Mouse (Mus musculus) WW6 (cell line): ENCODE results near the gene Tapbp.
"Not testable (repeated sequence)": the region's sequence is repeated elsewhere in the genome, so short reads cannot be mapped to it uniquely, and the experiment has no call there.

Experiments
- DNase-seq: peaks from one replicate; pipeline ENCODE4 v3.0.0-alpha.2; 2013; ENCODE audit warnings: low read depth, low spot score

The Tapbp gene

GRCm38 (mm10) chr17:33941381-33941780 is 25.7 kb downstream of the Tapbp start:
- DNase-seq: no peak

DNA sequence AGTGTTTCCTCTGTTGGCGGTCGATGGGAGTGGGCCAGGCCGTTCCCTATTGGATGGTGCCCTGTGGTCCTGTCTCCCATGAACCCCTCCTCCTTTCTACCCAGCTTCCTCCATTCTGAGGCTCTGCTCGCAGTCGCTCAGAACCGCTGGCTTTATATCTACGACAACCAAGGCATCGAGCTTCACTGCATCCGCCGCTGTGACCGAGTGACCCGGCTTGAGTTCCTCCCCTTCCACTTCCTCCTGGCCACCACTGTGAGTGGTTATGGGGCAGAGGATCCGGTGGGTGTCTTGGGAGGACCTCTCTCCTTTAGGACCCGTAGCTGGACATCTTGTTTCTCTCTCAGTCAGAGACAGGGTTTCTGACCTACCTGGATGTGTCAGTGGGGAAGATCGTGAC is 27.8 kb downstream of the Tapbp start:
- no peak for DNase-seq

DNA sequence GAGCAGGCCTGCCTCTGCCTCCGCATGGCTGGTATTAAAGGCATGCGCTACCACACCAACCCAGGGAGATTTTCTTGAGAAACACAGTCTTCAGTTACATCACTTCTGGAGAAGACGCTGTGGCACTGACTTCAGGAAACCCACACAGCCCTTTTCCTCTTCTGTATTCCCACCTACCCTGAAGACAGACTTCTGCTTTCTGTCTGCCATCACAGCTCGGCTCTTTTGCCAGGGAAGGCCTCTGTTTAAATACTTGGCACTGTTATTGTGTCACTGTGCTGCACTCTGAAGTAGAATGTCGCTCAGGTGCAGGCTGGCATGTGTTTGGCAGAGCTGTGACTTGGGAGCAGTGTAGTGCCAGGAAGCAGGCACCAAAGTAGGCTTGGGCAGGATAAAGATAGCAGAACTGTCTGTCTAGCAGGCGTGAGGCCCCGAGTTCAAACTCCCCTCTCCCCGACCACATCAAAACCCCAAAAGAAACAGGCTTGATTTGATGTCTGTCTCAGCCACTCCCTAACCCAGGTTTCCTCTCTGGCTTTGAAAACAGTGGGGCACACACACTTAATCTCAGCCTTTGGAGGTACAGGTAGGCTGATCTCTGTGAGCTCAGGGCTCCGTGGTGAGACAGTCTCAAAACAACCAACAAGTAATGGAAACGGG is 31.9 kb downstream of the Tapbp start:
- no peak for DNase-seq

DNA sequence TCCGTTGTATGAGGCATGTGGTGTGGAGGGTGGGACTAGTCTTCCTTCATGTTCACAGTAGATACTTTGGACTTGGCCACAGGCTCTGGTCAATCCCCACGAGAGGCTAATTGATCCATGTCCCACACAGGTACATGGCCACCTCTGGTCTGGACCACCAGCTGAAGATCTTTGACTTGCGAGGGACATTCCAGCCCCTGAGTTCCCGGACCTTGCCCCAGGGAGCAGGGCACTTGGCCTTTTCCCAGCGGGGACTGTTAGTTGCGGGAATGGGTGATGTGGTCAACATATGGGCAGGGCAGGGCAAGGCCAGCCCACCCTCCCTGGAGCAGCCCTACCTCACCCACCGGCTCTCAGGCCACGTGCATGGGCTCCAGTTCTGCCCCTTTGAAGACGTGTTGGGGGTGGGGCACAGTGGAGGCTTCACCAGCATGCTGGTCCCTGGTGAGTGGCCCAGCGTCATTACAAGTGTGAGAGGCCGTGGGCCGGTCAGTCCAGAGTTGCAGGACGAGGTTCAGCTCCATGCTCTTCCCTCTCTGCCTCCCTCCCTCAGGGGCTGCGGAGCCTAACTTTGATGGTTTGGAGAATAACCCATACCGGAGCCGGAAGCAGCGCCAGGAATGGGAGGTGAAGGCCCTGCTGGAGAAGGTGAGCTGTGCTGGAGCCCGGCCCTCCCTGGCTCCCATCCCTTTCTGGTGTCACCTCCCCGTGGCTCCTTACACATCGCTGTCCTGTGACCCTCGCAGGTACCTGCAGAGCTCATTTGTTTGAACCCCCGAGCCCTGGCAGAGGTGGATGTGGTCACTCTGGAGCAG is 32.6 kb downstream of the Tapbp start:
- DNase-seq: no peak

DNA sequence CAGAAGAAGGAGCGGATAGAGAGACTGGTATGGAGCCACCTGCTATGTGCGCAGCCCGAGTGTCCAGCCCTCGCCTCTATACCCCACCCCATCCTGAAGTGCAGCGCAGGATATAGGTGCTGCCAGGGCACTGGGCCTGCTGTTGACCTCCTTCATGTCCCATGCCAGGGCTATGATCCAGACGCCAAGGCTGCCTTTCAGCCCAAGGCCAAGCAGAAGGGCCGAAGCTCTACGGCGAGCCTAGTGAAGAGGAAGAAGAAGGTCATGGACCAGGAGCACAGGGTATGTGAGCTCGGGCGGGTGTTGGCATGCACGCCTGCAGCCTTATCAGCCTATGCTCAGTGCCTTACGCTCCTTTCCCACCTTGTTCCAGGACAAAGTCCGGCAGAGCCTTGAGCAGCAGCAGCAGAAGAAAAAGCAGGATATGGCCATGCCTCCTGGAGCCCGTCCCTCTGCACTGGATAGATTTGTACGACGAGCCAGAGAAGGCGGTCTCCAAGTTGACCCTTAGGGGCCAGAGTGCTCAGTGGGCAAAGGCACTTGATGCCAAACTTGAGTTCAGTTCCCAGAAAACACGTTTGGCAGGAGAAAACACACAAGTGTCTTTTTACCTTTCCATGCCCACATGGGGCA is 33.3 kb downstream of the Tapbp start:
- no peak for DNase-seq

- DNase-seq: no peak
These were observed 34.5 kb downstream of the Tapbp start for GRCm38 (mm10) chr17:33950131-33950625.

DNA sequence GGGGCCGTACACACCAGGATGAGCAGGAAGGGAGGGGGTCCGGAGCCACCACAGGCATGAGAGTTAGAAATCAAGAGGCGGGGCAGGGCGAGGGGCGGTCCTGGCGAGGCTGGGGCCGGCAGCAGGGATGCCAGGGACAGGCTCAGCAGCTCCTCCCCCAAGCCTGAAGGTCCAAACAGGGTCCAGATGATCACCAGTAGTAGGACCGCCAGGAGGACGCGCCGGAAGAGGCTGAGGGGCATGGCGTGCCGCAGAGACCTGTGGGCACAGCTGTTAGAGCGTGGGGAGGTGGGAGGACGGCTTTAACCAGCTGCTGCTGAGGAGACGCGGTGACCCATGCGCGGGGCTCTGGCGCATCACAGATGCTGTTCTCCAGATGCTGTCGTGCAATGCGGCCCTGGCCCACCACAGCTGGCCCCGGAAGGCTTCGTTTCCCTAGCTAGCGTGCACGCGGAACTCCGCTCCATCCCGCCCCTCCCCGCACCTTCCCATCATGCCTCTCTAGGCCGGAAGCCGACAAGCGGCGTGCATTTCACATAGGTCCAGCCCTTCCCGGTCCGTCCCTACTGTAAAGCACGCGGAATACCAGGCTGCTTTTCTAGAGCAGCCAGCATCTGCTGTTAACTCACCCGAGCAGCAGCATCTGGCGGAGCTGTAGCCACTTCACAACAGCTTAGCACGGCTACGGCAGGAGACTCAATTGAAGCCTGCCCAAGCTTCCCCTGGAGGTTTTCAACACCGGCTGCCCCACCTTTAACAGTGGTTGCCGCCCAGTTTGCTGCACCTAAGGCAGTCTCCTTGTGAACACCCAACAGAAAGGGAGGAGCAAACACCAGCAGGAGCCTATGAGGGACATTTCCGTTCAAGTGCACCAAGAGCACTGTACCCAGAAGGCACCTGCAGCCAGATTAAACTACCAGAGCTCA is 35.6 kb downstream of the Tapbp start, which contains the start of gene B3galt4:
B3galt4 (minus strand) TSS at position 468 of the 926 bp plus-strand sequence.
- DNase-seq: peak; percentile 84

GRCm38 (mm10) chr17:33952015-33952414 is 36.3 kb downstream of the Tapbp start:
- DNase-seq: not testable (repeated sequence)

DNA sequence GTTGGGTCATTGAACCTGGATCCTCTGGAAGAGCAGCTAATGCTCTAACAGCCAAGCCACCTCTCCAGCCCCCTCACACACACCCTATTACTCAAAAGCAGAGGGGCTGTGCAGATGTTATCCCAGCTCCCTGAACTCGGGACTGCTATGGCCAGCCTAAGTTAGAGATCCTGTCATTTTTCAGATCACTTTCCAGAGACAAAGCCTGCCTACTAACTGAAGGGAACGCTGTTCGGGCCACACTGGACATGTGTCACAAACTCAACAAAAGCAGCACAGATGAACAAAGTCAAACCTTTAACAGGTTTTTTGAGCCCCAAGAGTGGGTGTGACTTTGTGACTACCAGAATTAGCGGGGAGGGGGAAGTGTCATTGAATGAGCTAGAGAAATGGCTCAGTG is 37.2 kb downstream of the Tapbp start:
- no peak for DNase-seq

DNA sequence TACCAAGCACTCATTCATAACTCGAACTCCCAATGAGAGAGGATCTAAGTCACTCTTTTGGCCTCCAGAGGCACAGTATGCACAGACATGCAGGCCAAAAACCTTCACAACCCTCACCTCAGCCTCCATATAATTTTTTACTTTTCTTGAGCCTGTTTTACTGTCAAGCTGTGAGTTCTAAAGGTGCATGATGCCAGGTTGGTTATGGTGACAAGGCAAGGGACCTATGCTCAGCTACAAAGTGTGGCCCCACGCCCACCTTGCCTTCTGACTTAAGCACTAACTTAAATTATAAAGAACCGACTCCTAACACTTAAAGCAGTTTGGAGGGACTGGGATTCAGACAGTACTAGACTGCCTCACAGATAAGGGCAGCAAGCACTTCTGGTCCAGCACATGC is 37.6 kb downstream of the Tapbp start:
- no peak for DNase-seq

DNA sequence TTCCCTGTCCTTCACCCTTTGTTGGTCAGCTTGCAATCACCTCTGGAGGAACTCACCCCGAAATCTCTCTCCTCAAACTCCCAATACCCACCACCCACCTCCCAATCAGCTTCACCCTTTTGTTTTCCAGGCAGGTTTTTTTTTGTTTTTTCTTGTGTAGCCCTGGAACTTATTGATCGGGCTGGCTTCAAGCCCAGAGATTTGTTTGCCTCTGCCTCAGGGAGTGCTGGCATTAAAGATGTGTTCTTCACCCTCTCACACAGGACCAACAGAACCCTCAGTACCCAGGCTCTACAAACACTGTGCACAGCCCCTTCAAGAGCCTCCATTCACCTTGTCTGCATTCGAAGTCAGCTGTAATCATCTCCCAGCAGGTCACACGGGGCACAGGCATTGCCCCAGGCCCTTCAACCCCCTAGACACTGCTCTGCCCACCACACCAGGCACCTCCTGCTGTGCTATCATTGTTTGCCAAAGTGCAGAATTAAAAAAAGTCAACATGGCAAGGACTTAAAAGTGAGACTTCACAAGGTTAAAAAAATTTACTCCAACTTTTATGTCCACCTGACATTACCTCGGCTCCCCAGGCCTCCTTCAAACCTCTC is 38.4 kb downstream of the Tapbp start:
- DNase-seq: no peak

DNA sequence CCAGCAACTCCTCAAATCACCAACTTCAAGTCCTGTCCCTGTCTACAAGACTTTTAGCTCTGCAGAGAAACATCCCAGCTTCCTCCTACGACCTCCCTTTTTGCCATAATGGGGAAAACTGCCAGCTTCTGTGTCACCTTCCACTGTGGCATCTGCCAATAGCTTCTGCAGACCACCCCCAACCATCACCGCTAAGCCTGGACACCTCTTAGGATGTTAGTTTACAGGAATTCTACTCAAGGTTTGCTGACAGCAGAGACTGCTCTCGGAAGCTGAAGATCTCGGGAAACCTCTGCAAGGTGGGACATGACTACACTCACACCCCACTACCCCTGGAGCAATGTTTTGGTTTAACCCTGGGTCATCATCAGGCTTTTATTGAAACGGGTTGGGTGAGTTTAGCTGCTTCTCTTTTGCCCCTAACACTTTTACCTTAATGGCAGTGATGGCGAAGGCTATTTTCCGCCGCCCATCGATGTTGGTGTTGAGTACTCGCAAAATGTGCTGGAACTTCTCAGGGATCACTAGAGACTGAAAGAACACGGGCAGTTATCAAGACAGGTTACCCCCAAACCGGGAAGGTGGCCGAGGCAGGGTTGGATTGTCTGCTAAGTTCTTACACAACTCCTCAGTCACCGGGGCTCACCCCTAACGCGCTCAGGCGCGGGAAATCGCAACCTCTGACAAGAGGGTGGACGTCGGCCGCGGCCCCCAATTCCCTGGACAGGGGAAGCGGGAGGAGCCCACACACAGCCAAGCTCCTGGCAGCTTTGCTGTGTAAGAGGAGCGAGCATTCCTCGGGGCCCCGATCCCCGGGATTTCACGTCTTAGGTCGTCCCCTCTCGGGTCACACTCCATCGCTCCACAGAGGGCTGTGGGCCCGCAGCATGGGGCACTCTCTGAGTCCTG is 39.2 kb downstream of the Tapbp start:
- no peak for DNase-seq

DNA sequence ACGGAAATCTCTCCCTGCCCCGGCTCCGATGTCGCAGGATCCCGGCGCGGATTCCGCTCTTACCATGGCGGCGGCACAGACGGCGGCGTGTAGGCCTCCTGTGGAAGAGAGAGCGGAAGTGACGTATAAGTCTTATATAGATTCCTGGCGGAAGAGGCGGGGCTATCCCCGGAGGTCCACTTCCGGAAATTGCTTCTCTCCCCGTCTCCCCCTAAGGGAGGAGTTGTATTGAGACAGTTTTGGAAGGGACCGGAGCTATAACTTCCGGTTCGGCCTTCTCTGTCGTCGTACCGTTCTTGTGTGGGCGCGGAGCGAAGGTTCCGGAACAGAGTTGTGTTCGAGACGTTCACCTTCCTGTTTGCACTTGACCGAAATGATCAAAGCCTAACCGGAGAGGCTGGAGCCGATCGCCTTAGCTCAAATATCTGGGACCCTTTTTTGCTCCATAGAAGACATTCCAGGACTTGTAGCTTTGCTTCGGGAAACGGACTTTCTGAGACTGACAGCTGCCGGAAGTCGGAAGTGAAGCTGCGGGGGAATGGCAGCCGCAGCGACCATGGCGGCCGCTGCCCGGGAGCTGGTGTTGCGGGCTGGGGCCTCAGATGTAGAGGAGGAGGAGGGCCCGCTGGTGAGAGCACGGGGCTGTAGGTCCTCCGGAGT is 40.0 kb downstream of the Tapbp start, which contains the start of the genes Vps52 and Rps18:
Vps52 (plus strand) TSS at position 258 of the 660 bp plus-strand sequence.
Rps18 (minus strand) TSS at position 447 of the 660 bp plus-strand sequence.
- DNase-seq: peak; percentile 89

DNA sequence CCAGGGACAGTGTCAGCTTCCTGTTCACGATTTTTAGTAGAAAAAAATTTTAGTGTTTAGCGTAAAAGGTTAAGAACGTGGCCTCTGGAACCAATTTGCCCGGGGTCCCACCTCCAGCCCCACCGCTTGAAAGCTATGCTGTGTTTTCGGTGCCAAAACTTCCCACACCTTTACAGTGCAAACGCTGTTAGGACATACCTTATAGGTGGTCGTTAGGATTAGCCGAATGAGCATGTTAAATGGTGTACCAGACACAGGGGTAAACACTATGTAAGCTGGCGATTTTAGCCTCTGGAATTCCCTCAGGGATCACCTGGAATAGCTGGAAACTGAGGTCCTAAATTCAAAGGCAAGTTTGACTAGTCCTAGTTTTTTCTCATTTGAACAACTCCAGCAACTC is 40.6 kb downstream of the Tapbp start:
- DNase-seq: no peak

- no peak for DNase-seq
These were observed 41.8 kb downstream of the Tapbp start for GRCm38 (mm10) chr17:33957493-33957892.

DNA sequence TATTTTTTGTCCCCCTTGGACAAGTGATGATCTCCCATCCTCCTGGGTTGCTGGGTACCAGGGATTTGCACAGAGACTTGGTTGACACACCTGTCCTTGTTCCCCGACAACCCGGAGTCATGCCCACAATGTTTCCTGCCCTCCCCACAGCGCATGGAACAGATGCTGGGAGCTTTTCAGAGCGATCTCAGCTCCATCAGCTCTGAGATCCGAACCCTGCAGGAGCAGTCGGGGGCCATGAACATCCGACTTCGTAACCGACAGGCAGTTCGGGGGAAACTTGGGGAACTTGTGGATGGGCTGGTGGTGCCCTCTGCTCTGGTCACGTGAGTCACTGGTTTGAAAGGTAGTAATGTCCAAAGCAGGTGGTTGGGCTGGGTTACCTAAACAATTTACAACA is 42.8 kb downstream of the Tapbp start:
- DNase-seq: no peak

DNA sequence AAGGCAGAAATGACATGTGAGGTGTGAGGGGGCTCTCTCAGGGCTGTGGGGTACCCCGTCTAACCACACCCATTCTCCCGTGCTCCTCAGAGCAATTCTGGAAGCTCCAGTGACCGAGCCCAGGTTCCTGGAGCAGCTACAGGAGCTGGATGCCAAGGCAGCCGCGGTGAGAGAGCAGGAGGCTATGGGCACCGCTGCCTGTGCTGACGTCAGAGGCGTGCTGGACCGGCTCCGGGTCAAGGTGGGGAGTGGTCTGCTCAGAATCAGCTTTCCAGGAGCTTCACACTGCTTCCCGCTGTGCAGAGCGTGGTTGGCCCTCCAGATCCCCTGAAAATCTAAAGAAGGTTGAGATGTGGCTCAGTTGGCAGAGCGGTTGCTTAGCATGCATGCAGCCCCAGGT is 43.4 kb downstream of the Tapbp start:
- DNase-seq: no peak

GRCm38 (mm10) chr17:33959948-33960347 is 44.2 kb downstream of the Tapbp start:
- no peak for DNase-seq

DNA sequence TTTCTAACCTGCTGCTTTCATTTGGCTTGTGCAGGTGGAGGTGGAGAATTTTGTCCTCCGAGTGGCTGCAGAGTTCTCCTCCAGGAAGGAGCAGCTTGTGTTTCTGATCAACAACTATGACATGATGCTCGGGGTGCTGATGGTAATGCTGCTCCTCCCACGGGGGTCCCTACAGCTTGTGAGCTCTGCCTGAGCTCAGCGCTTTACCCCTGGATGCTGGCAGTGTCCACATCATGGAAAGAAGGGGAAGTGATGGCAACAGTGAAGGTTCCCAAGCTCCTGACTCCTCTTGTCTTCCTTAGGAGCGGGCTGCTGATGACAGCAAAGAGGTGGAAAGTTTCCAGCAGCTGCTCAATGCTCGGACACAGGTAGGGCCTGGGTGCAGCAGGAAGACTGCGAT is 47.2 kb downstream of the Tapbp start:
- DNase-seq: no peak
